8 mouse cellular contexts compared by ENCODE assay signal in genomic region chr11:60338291-60338690, GRCm38 (mm10). TPM values are rescaled to one million over a fixed set of nuclear protein-coding genes. Genes with fewer than 3 reads are reported as not detected.
A peak's percentile ranks its signal among the peaks of the same experiment; 100 is the strongest.
DNase-seq lines count a peak whose midpoint lies in the region; ATAC-seq and TF ChIP-seq lines count a peak whose summit lies in the region.
"Had no signal": no experiment of that assay in that cellular context is flagged by ENCODE, and none has a peak within 500 bp of the region (broad histone marks: within the 10 kb centered on the region; RNA-seq: fewer than 3 reads in every experiment).

No protein-coding gene starts in this region.

- peak; percentile 39 to 51 for DNase-seq in layer of hippocampus, postnatal 10 days (ENCODE audit: low spot score in 2 of 2)
- DNase-seq in layer of hippocampus, adult 9-10 months (ENCODE audit: low spot score), result no peak
- peak; percentile 40 for DNase-seq in ES-E14 (ENCODE audit: low read depth, low spot score)
- DNase-seq in adrenal gland, postnatal 36 days, result peak; percentile 68
- peak; percentile 23 for DNase-seq in gastrocnemius, postnatal 25 days
- DNase-seq in naive thymus-derived CD4-positive, alpha-beta T cell, adult 2 months (ENCODE audit: low read depth), result peak; percentile 75

- H3K27ac ChIP-seq in ES-E14 (ENCODE audit: insufficient read depth, low read depth, low read length, poor library complexity, severe bottlenecking), result no peak overlapping the region; the same call in 1 of the 2 replicates

- no peak overlapping the region for H3K4me3 ChIP-seq in ES-E14 (ENCODE audit: insufficient read depth in 1 of 2, low read depth in 1 of 2, low read length in 2 of 2, poor library complexity in 1 of 2, severe bottlenecking in 1 of 2)
- H3K4me3 ChIP-seq: megakaryocyte, embryonic 14.5 days had no signal

- H3K9me3 ChIP-seq in ES-E14 (ENCODE audit: control insufficient read depth, insufficient read depth, low read depth, low read length), result no peaks in the 10 kb centered on the region
- H3K9me3 ChIP-seq: megakaryocyte, embryonic 14.5 days had no signal

- H3K4me1 ChIP-seq in ES-E14 (ENCODE audit: control insufficient read depth in 2 of 2, insufficient read depth in 2 of 2, low read length in 2 of 2, poor library complexity in 1 of 2), result peaks cover 3 to 16% of the 10 kb centered on the region in 2 experiments; a peak in 2 of 4 replicates

- no peaks in the 10 kb centered on the region for H3K36me3 ChIP-seq in ES-E14 (ENCODE audit: control insufficient read depth, insufficient read depth, low read length, poor library complexity, severe bottlenecking)

- no peak overlapping the region for H3K9ac ChIP-seq in ES-E14 (ENCODE audit: insufficient read depth, low read depth, low read length, poor library complexity, severe bottlenecking)

- in situ Hi-C loops in ES-E14 (cut with MboI; ENCODE audit: low sequenced_read_pairs in 2 of 2, unreplicated experiment in 2 of 2), result no loop called here

- ATAC-seq in frontal cortex, adult (ENCODE audit: low TSS enrichment), result no peak

TF ChIP-seq in ES-E14, 5 proteins besides CTCF, POLR2A, EP300 and RAD21:
- TF ChIP-seq MAFK (IDR thresholded peaks at IDR 0.05; ENCODE audit: insufficient read depth, low read depth, low read length), result no peak
- TF ChIP-seq CHD2 (IDR thresholded peaks at IDR 0.05; ENCODE audit: low read depth, low read length), result no peak
- no peak for TF ChIP-seq ZNF384 (IDR thresholded peaks at IDR 0.05; ENCODE audit: low read depth, low read length)
- no peak for TF ChIP-seq ZC3H11A (IDR thresholded peaks at IDR 0.05; ENCODE audit: borderline replicate concordance, low read depth, low read length)
- TF ChIP-seq HCFC1 (IDR thresholded peaks at IDR 0.05; ENCODE audit: borderline replicate concordance, insufficient read depth, low read length), result no peak

RNA-seq across cellular contexts. Expression of gene Tom1l2, which starts 14.4 kb away (rescaled TPM):
- total RNA-seq in layer of hippocampus, postnatal 10 days (2021), result 100 to 1,000 TPM; 112 to 114 TPM
- 9.3 and 10.4 TPM in 2 replicates for total RNA-seq in ES-E14 (2012; rRNA removed)
- 10 to 100 TPM; 69.7 to 87.6 TPM for total RNA-seq in adrenal gland, postnatal 36 days (2021)
- 10 to 100 TPM; 45.8 to 54.3 TPM for total RNA-seq in gastrocnemius, postnatal 25 days (2021)

RNA-seq across cellular contexts. Expression of gene Drc3, which starts 14.8 kb away (rescaled TPM):
- 1 to 10 TPM; 6.5 to 7.2 TPM for total RNA-seq in layer of hippocampus, postnatal 10 days (2021)
- total RNA-seq in ES-E14 (2012; rRNA removed), result 1.9 and 2.0 TPM in 2 replicates
- 1 to 10 TPM; 1.5 to 1.8 TPM for total RNA-seq in adrenal gland, postnatal 36 days (2021)
- total RNA-seq in gastrocnemius, postnatal 25 days (2021), result under 1 TPM; 0.59 to 0.86 TPM
